32 mouse cellular contexts compared by ENCODE assay signal in the genomic region with DNA sequence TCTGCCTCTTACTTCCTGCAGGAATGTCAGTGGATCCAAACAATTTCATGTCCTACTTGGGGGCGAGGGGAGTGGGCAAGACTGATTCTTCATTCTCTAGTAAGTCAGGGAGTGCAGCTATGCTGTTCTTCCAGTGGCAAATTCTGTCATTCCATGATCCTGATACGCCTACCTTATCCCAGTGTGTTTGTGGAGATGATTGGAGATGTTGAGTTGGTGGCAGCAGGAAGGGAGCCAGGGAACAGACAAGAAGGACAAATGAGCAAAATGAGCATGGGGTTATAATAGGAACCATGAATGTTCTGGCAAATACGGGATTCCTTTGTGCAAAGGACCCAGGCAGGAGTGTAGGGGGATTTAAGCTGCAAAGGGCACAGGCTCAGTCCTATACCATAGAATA.
"Had no signal": no experiment of that assay in that cellular context is flagged by ENCODE, and none has a peak within 500 bp of the region (broad histone marks: within the 10 kb centered on the region; RNA-seq: fewer than 3 reads in every experiment).

No protein-coding gene starts in this region.

- ATAC-seq: hindbrain, embryonic 16.5 days; hindbrain, postnatal 0 days; inflammation-experienced regulatory T-cells, adult 6 months; intestine, embryonic 15.5 days; intestine, embryonic 16.5 days; intestine, postnatal 0 days had no signal

- H3K27ac ChIP-seq: heart, embryonic 10.5 days; heart, embryonic 13.5 days; heart, embryonic 15.5 days; hindbrain, embryonic 10.5 days; hindbrain, embryonic 12.5 days; hindbrain, embryonic 13.5 days; hindbrain, embryonic 14.5 days; hindbrain, embryonic 15.5 days; hindbrain, postnatal 0 days; intestine, embryonic 15.5 days; kidney, postnatal 0 days; left cerebral cortex, adult 2 months had no signal

- H3K4me3 ChIP-seq: heart, embryonic 10.5 days; heart, embryonic 12.5 days; heart, embryonic 13.5 days; heart, embryonic 15.5 days; hindbrain, embryonic 10.5 days; hindbrain, embryonic 12.5 days; hindbrain, embryonic 13.5 days; hindbrain, embryonic 15.5 days; intestine, embryonic 15.5 days; kidney, embryonic 15.5 days; left cerebral cortex, adult 2 months had no signal

- DNase-seq: heart, postnatal 10 days; heart, postnatal 14 days; heart, postnatal 36 days; heart, postnatal 4 days; kidney, adult 11 months; kidney, adult 18-20 months; kidney, adult 2 months; kidney, adult 8-10 months; kidney, adult 9 months; kidney, postnatal 10 days; kidney, postnatal 14 days; kidney, postnatal 25 days; kidney, postnatal 36 days; layer of hippocampus, postnatal 36 days had no signal
